Mouse (Mus musculus) heart, embryonic 15.5 days (tissue): ENCODE measurements around the gene Sprr4. TPM values are rescaled to one million over a fixed set of nuclear protein-coding genes. Genes with fewer than 3 reads are reported as not detected.
"Not testable (repeated sequence)": the region's sequence is repeated elsewhere in the genome, so short reads cannot be mapped to it uniquely, and the experiment has no call there.

Experiments used
- ATAC-seq: fragments of 200-750 bp; cut with Nextera tagmentation; replicated peaks from 2 replicates; pipeline ENCODE4 v1.8.0; 2017; ENCODE audit warnings: low read depth, moderate TSS enrichment; ENCODE audit not compliant: insufficient number of reproducible peaks, insufficient read depth, low FRiP score
- H3K27ac ChIP-seq: fragments of 300-500 bp; sonication (generic); 2 replicates; pipeline ENCODE4 v1.5.1; 2015; ENCODE audit warnings: mild to moderate bottlenecking, inconsistent platforms
- H3K27me3 ChIP-seq: fragments of 300-500 bp; sonication (generic); 2 replicates; pipeline ENCODE4 v1.6.1; 2015; ENCODE audit warnings: inconsistent platforms
- H3K36me3 ChIP-seq: fragments of 300-500 bp; sonication (generic); 2 replicates; pipeline ENCODE4 v1.6.1; 2015; ENCODE audit warnings: mild to moderate bottlenecking, inconsistent platforms
- H3K4me1 ChIP-seq: fragments of 300-500 bp; sonication (generic); replicated peaks from 2 replicates; pipeline ENCODE4 v1.6.1; 2015; ENCODE audit warnings: inconsistent platforms
- H3K4me2 ChIP-seq: fragments of 300-500 bp; sonication (generic); 2 replicates; pipeline ENCODE4 v1.6.1; 2015; ENCODE audit warnings: inconsistent platforms, mild to moderate bottlenecking, moderate library complexity
- H3K4me3 ChIP-seq: fragments of 300-500 bp; sonication (generic); 2 replicates; pipeline ENCODE4 v1.5.1; 2015; ENCODE audit warnings: mild to moderate bottlenecking, inconsistent platforms
- H3K9ac ChIP-seq: fragments of 300-500 bp; sonication (generic); 2 replicates; pipeline ENCODE4 v1.6.1; 2015; ENCODE audit warnings: mild to moderate bottlenecking, inconsistent platforms
- H3K9me3 ChIP-seq: fragments of 300-500 bp; sonication (generic); replicated peaks from 2 replicates; pipeline ENCODE4 v1.6.1; 2016; ENCODE audit warnings: inconsistent platforms
- WGBS: fragments of 180-500 bp; shearing (Covaris S2); methylation state at CpG from one replicate; pipeline ENCODE4 v1.1.7; 2015; ENCODE audit warnings: mixed read lengths; 5-methylcytosine and 5-hydroxymethylcytosine counted together
- polyA plus RNA-seq: library from polyadenylated mRNA; unstranded; fragments of >200 nt; fragmentation: Nextera tagmentation; extraction: Ambion mirVana; gene quantifications from 2 replicates; pipeline ENCODE4 v1.2.1, GENCODE M21; 2015

The Sprr4 gene
- polyA plus RNA-seq = not detected in 2 replicates

DNA sequence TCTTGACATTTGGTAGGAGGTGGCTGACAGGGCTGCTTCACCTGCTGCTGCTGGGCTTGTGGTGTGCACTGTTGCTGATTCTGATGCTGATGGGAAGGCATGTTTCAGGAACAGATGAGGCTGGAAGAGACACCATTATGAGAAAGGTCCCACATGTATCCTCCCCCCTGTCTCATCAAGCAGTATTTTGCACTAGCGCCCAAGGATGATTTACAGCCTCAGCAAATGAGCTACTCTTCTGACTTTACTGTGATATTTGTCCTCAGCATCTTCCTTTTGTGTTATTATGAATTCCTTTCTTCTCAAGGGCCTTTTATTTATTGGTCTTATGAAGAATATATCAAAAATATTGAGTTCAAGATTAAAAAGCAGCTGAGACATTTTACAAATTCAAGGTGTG lies at the start of gene Sprr4:
TSS of gene Sprr4 (minus strand) at position 101 of the 400 bp plus-strand sequence.
- H3K4me2 ChIP-seq = no peak within 1 kb of the TSS
- H3K9ac ChIP-seq = no peak within 1 kb of the TSS
- H3K4me3 ChIP-seq = no peak within 1 kb of the TSS
- WGBS = 81% methylated on average over 1 of the region's 1 CpGs
- no peak for ATAC-seq
- H3K27ac ChIP-seq = no peak within 1 kb of the TSS
- H3K9me3 ChIP-seq = no peaks in the 10 kb centered on the region
- no peaks in the 10 kb centered on the region for H3K4me1 ChIP-seq
- H3K36me3 ChIP-seq = no peaks in the 10 kb centered on the region
- no peaks in the 10 kb centered on the region for H3K27me3 ChIP-seq

DNA sequence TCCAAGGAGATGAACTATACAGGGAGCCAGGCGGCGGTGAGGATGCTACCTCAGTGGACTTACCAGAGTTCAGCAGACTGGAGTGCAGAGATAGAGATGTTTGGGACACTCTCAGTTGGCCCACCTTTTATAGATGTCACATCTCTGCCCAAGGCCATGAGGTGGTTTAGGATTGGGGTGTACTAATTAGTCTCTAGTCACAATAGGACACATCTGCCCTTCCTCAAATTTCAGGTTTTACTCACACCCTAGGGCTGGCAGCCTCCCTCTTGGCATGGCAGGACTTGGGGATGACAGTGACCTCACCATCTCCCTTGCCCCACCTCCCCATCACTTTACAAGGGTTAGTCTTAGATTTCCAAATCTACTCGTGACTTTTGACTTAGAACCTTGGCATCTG lies 34.1 kb upstream of the Sprr4 start, which contains the start of gene 2310046K23Rik:
TSS of gene 2310046K23Rik (minus strand) at position 101 of the 400 bp plus-strand sequence.
- Histone ChIP-seq H3K9me3 (no peaks in the 10 kb centered on the region), H3K4me3 (no peak within 1 kb of the TSS), H3K27ac (no peak within 1 kb of the TSS), H3K9ac (no peak within 1 kb of the TSS), H3K4me1 (no peaks in the 10 kb centered on the region), H3K27me3 (no peaks in the 10 kb centered on the region), H3K36me3 (no peaks in the 10 kb centered on the region), H3K4me2 (no peak within 1 kb of the TSS)
- no peak for ATAC-seq
- 71% methylated on average over 3 of the region's 3 CpGs for WGBS

DNA sequence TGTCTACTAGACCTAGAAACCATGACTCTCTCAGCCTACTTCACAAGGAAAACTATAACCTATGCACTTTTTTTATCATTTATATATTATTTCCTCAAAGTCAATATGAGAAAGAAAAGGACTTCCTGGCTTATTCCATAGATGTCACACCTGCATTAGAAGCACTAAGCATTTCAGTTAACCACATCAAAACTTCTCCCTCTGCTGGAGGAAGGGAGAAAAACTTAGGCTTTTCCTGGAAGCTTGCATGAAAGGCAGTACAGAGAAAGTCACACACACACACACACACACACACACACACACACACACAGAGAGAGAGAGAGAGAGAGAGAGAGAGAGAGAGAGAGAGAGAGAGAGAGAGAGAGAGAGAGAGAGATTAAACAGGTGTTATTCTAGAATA lies 12.0 kb upstream of the Sprr4 start:
- Histone ChIP-seq H3K4me3 (no peak overlapping the region), H3K4me1 (no peaks in the 10 kb centered on the region), H3K36me3 (no peaks in the 10 kb centered on the region), H3K27ac (no peak overlapping the region), H3K9ac (no peak overlapping the region), H3K4me2 (no peak overlapping the region), H3K9me3 (no peaks in the 10 kb centered on the region), H3K27me3 (no peaks in the 10 kb centered on the region)
- ATAC-seq = no peak

DNA sequence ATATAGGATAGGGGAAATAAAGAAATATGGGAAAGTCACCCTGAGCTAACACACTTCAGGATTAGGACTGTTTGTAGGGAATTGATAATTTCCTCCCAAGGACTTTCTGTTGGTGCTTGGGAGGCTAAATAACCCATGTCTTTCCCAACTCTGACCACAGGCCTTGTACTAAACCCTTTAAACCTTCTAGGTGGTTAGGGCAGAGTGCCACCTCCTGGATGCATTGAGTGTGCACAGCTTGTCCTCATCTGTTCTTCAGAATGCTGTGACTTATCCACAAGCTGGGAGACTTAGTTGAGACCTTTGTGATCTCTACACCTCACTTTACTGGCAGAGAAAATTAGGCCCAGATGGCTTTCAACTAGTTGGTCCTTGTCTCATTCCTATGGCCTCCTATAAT lies 10.5 kb upstream of the Sprr4 start:
- H3K4me2 ChIP-seq = no peak overlapping the region
- H3K4me1 ChIP-seq = no peaks in the 10 kb centered on the region
- no peak overlapping the region for H3K27ac ChIP-seq
- H3K4me3 ChIP-seq = no peak overlapping the region
- no peak for ATAC-seq
- no peaks in the 10 kb centered on the region for H3K9me3 ChIP-seq
- H3K36me3 ChIP-seq = no peaks in the 10 kb centered on the region
- H3K27me3 ChIP-seq = no peaks in the 10 kb centered on the region
- no peak overlapping the region for H3K9ac ChIP-seq

DNA sequence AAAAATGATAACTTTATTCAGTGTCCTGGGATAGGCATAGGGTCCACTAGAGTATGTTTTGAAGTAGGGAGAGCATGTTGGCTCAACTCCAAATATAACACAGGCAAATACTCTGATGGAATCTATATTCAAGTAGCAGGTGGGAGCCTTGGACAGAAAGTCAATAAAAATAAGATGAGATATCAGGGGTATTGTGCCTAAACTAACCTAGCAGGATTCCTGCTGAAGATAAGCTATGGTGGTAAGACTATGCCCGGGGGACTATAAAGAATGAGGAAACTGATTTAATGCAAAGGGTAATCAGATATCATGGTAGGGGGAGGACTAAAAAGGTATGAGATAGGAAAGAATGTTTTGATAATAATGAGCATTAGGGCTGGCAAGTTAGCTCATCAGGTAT lies 7.9 kb upstream of the Sprr4 start:
- H3K36me3 ChIP-seq = no peaks in the 10 kb centered on the region
- no peaks in the 10 kb centered on the region for H3K9me3 ChIP-seq
- H3K4me1 ChIP-seq = no peaks in the 10 kb centered on the region
- H3K4me3 ChIP-seq = no peak overlapping the region
- H3K9ac ChIP-seq = no peak overlapping the region
- no peak overlapping the region for H3K4me2 ChIP-seq
- H3K27ac ChIP-seq = no peak overlapping the region
- 78% methylated on average over 1 of the region's 1 CpGs for WGBS
- ATAC-seq = no peak
- no peaks in the 10 kb centered on the region for H3K27me3 ChIP-seq

DNA sequence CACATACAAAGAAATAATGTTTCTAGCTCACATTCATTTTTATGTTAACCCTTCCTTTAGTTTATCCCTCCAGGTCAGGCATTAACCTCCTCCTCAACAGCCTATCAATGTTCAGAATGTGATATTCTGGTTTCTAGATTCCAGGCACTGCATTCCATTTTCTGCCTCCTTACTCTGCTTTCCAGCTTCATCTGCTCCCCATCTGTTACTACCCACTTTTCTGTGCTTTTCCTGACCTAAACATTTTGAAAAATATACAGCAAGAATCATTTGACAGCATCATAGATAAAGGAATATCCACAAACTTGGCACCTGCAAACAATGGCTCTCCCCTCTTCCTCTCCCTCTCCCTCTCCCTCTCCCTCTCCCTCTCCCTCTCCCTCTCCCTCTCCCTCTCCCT lies 3.2 kb upstream of the Sprr4 start:
- no peaks in the 10 kb centered on the region for H3K4me1 ChIP-seq
- ATAC-seq = no peak
- no peak overlapping the region for H3K27ac ChIP-seq
- no peaks in the 10 kb centered on the region for H3K9me3 ChIP-seq
- no peaks in the 10 kb centered on the region for H3K36me3 ChIP-seq
- H3K4me2 ChIP-seq = no peak overlapping the region
- no peaks in the 10 kb centered on the region for H3K27me3 ChIP-seq
- no peak overlapping the region for H3K9ac ChIP-seq
- no peak overlapping the region for H3K4me3 ChIP-seq

DNA sequence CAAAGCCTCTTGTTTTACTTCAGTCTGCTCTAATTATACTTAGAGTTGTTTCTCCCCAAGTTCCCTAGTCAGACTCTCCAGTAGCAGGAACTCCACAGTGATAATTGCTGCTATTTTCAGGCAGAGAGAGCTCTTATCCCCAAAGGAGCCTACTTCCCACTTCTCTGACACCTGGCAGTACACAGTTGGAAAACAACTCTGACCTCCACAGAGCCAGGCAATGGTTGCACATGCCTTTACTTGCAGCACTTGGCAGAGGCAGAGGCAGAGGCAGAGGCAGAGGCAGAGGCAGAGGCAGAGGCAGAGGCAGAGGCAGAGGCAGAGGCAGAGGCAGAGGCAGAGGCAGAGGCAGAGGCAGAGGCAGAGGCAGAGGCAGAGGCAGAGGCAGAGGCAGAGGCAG lies 10.0 kb downstream of the Sprr4 start:
- not testable (repeated sequence) for H3K36me3 ChIP-seq, H3K4me3 ChIP-seq, H3K27ac ChIP-seq, H3K9ac ChIP-seq, H3K4me2 ChIP-seq, H3K27me3 ChIP-seq, H3K4me1 ChIP-seq, H3K9me3 ChIP-seq, ATAC-seq

DNA sequence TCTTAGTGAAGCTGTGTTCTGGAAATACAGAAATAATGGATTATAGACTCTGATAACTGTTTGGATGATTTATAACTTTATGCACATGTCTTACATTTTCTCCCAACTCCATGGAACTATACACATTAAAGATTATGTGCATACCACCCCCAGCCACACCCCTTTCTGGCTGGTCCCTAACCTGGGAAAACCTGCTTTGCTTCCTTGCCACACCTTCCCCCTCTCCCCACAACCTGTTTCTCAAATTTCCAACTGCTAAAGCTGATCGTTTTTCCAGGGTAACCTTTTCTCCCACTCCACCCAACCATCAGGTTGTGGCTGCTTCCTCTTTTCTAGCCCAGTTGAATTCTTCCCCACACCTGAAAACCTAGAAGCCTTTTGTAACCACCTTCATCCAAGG lies 14.0 kb downstream of the Sprr4 start:
- Histone ChIP-seq H3K27ac (no peak overlapping the region), H3K4me1 (no peaks in the 10 kb centered on the region), H3K9me3 (no peaks in the 10 kb centered on the region), H3K9ac (no peak overlapping the region), H3K27me3 (no peaks in the 10 kb centered on the region), H3K4me3 (no peak overlapping the region), H3K36me3 (no peaks in the 10 kb centered on the region), H3K4me2 (no peak overlapping the region)
- 27% methylated on average over 1 of the region's 1 CpGs for WGBS
- no peak for ATAC-seq

DNA sequence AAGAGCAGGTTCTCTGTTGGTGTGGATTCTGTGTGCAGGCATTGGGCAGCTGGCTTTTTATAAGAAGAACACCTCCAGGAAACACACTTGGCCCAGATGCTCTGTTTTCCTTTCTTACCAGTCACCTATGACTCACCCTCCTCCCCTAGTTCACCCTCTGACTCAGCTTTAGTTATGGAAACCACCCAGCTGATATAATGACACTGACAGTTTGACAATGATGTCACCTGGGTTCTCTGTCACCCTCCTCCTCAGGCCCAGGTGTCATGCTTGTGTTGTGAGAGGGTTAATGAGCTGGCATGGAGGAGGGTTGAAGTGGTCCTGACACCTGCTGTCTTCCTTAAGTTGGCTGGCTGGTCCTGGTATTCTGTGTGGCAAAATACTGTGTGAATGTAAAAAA lies 14.4 kb downstream of the Sprr4 start, which contains the start of gene Sprr1a:
TSS of gene Sprr1a (minus strand) at position 33 of the 400 bp plus-strand sequence.
- H3K4me2 ChIP-seq = no peak within 1 kb of the TSS
- no peak within 1 kb of the TSS for H3K27ac ChIP-seq
- H3K36me3 ChIP-seq = no peaks in the 10 kb centered on the region
- no peak for ATAC-seq
- H3K9me3 ChIP-seq = no peaks in the 10 kb centered on the region
- H3K4me1 ChIP-seq = no peaks in the 10 kb centered on the region
- H3K4me3 ChIP-seq = no peak within 1 kb of the TSS
- no peak within 1 kb of the TSS for H3K9ac ChIP-seq
- H3K27me3 ChIP-seq = no peaks in the 10 kb centered on the region

DNA sequence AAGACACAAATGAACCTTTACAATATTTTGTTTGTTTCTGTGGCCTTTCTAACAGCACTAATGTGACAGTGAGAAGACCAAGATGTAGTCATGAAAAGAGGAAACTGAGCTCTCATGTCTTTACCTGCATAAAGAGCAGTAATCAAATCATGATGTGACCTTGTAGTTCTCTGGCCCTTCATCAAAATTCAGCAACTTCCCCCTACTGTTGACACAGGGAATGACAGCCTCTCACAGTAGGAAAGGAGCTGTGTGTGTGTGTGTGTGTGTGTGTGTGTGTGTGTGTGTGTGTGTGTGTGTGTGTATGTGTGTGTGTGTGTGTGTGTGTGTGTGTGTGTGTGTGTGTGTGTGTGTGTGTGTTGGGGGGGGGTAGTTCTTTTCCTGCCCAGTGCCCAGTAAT lies 19.0 kb downstream of the Sprr4 start:
- not testable (repeated sequence) for H3K27me3 ChIP-seq, H3K9ac ChIP-seq, H3K9me3 ChIP-seq, H3K27ac ChIP-seq, ATAC-seq, H3K4me1 ChIP-seq, H3K4me2 ChIP-seq, H3K36me3 ChIP-seq, H3K4me3 ChIP-seq

DNA sequence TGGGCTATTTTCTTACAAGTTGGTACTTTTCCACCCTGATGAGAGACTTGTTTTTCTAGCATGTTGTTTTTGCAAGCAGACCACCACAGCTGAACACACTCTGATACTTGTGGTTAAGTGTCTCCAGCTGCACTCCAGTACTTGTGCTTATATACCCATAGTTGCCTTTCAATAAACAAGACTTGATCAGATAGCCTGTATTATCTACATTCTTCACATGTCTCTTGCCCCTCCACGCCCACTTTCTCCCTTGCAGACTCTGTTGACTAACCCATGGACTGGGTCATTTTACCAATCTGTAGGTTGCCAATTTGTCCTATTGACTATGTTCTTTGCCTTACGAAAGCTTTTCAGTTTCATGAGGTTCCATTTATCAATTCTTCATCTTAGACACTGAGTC lies 30.2 kb downstream of the Sprr4 start:
- no peak for ATAC-seq
- no peak overlapping the region for H3K9ac ChIP-seq
- H3K4me2 ChIP-seq = no peak overlapping the region
- no peaks in the 10 kb centered on the region for H3K9me3 ChIP-seq
- no peaks in the 10 kb centered on the region for H3K4me1 ChIP-seq
- H3K27me3 ChIP-seq = no peaks in the 10 kb centered on the region
- no peaks in the 10 kb centered on the region for H3K36me3 ChIP-seq
- WGBS = 70% methylated on average over 2 of the region's 2 CpGs
- H3K27ac ChIP-seq = no peak overlapping the region
- H3K4me3 ChIP-seq = no peak overlapping the region

DNA sequence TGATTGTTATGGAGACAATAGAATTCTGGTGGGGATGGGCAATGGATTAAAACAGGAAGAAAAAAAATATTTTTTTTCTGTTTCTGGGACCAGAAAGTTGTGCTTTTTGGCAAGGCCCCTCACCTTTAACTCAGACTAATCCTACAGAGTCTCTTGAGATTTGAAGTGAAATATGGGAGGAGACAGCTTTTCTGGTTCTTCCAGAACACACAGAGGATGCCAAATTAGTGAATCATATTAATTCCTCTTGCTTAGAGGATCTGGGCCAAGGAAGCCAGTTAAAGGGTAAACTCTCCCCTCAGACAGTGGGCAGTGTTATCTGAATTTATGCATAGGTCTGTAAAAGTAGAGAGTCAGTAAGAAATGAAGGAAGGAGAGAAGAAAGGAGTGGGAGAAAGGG lies 32.9 kb downstream of the Sprr4 start:
- no peak overlapping the region for H3K4me2 ChIP-seq
- H3K27ac ChIP-seq = no peak overlapping the region
- no peak for ATAC-seq
- H3K4me1 ChIP-seq = no peaks in the 10 kb centered on the region
- H3K9me3 ChIP-seq = no peaks in the 10 kb centered on the region
- no peaks in the 10 kb centered on the region for H3K27me3 ChIP-seq
- no peaks in the 10 kb centered on the region for H3K36me3 ChIP-seq
- no peak overlapping the region for H3K9ac ChIP-seq
- H3K4me3 ChIP-seq = no peak overlapping the region

DNA sequence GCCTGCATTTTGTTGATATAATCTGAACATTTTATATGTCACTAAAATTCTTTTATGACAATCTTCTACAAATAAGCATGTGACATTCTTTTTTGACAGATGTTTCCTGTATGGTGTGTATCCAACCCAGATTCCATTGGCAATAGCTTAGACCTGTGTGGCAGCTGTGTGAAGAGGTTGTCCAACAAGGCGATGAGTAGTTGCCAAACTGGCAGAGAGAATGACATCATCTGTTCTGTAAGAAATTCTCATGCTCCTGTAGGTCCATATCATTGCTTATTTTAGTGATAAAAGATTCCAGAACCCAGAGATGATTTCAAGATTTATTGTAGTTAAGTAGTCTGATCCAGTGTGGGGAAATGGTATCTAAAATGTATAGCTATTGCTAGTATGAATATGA lies 33.7 kb downstream of the Sprr4 start:
- Histone ChIP-seq H3K36me3 (no peaks in the 10 kb centered on the region), H3K27me3 (no peaks in the 10 kb centered on the region), H3K4me3 (no peak overlapping the region), H3K27ac (no peak overlapping the region), H3K9me3 (no peaks in the 10 kb centered on the region), H3K9ac (no peak overlapping the region), H3K4me1 (no peaks in the 10 kb centered on the region), H3K4me2 (no peak overlapping the region)
- no peak for ATAC-seq
- WGBS = 54% methylated on average over 1 of the region's 1 CpGs
